Mouse (Mus musculus) granulocyte monocyte progenitor cell, adult 5-6 weeks (primary cell): ENCODE data around the gene Tmem126a. TPM values are rescaled to one million over a fixed set of nuclear protein-coding genes. Genes with fewer than 3 reads are reported as not detected.

Source experiments
- ATAC-seq: replicated peaks from 2 replicates; pipeline ENCODE4 v1.8.0; 2016; ENCODE audit warnings: mild to moderate bottlenecking, moderate TSS enrichment, inconsistent platforms; ENCODE audit not compliant: poor library complexity, severe bottlenecking
- total RNA-seq, 2 experiments: library from RNA; stranded (forward) in 1 of 2; stranded (reverse) in 1 of 2; fragments of 200-712, 200-1000 nt in 1 of 2; fragments of >200 nt in 1 of 2; fragmentation: Nextera tagmentation in 1 of 2; gene quantifications; 2 replicates each; pipeline ENCODE4 v1.2.3; 2014 to 2017

Tmem126a gene
- total RNA-seq, 2 experiments from 2014 or later: 36.4 to 69.3 TPM

GRCm38 (mm10) chr7:90426020-90427001, 30.7 kb downstream of the Tmem126a start, which contains the start of gene Ccdc89:
TSS of gene Ccdc89 (plus strand) at chr7:90426577.
- peak; percentile 100 for ATAC-seq

GRCm38 (mm10) chr7:90409934-90410333, 47.1 kb downstream of the Tmem126a start:
- peak; percentile 96 for ATAC-seq

Other genes with a start within 250 kb of the Tmem126a start
- not detected in 2 replicates for gene Ccdc83, start 191.5 kb downstream of the Tmem126a start, total RNA-seq (2014; fragmentation: Nextera tagmentation)
- not detected in 2 replicates for gene Ccdc83, start 191.5 kb downstream of the Tmem126a start, total RNA-seq (2017)
- not detected in 2 replicates for gene Sytl2, start 155.0 kb downstream of the Tmem126a start, total RNA-seq (2014; fragmentation: Nextera tagmentation)
- gene Sytl2, start 155.0 kb downstream of the Tmem126a start, total RNA-seq (2017): not detected in 2 replicates
- gene Ccdc89, start 30.7 kb downstream of the Tmem126a start, total RNA-seq (2014; fragmentation: Nextera tagmentation): not detected in 2 replicates
- gene Ccdc89, start 30.7 kb downstream of the Tmem126a start, total RNA-seq (2017): 0.60 TPM in 1 of 2 replicates, not detected in the other
- 81.3 and 110 TPM in 2 replicates for gene Crebzf, start 14.5 kb downstream of the Tmem126a start, total RNA-seq (2014; fragmentation: Nextera tagmentation)
- 35.8 and 65.8 TPM in 2 replicates for gene Crebzf, start 14.5 kb downstream of the Tmem126a start, total RNA-seq (2017)
- gene Tmem126b, start 18.8 kb upstream of the Tmem126a start, total RNA-seq (2014; fragmentation: Nextera tagmentation): 6.1 and 12.1 TPM in 2 replicates
- gene Tmem126b, start 18.8 kb upstream of the Tmem126a start, total RNA-seq (2017): 11.6 and 12.7 TPM in 2 replicates
- gene Dlg2, start 19.4 kb upstream of the Tmem126a start, total RNA-seq (2014; fragmentation: Nextera tagmentation): 0.97 TPM in 1 of 2 replicates, not detected in the other
- gene Dlg2, start 19.4 kb upstream of the Tmem126a start, total RNA-seq (2017): 1.1 and 1.6 TPM in 2 replicates